ENCODE assay signal across 27 mouse cellular contexts in genomic region chr10:80091527-80091926, GRCm38 (mm10). TPM values are rescaled to one million over a fixed set of nuclear protein-coding genes. Genes with fewer than 3 reads are reported as not detected.
DNase-seq lines count a peak whose midpoint lies in the region; ATAC-seq and TF ChIP-seq lines count a peak whose summit lies in the region.
"Had no signal": no experiment of that assay in that cellular context is flagged by ENCODE, and none has a peak within 500 bp of the region (broad histone marks: within the 10 kb centered on the region; RNA-seq: fewer than 3 reads in every experiment).

No protein-coding gene starts in this region.

- no peak for TF ChIP-seq CTCF in stomach, postnatal 0 days (IDR thresholded peaks at IDR 0.05; ENCODE audit: low read depth)

- H3K4me1 ChIP-seq in heart, embryonic 10.5 days: peaks cover 66% of the 10 kb centered on the region
- 0 out of 2 replicates have a peak, but pooled peaks cover 4% of the 10 kb centered on the region for H3K4me1 ChIP-seq in limb, embryonic 12.5 days (replicated peaks)
- H3K4me1 ChIP-seq in limb, embryonic 10.5 days: peaks cover 13% of the 10 kb centered on the region
- H3K4me1 ChIP-seq in stomach, embryonic 16.5 days (ENCODE audit: control insufficient read depth, insufficient read depth, low read length): peaks cover 16% of the 10 kb centered on the region; the same call in 1 of the 2 replicates
- H3K4me1 ChIP-seq in stomach, postnatal 0 days (replicated peaks; ENCODE audit: control insufficient read depth, insufficient read depth): peaks cover 9% of the 10 kb centered on the region
- H3K4me1 ChIP-seq: embryonic facial prominence, embryonic 12.5 days; forebrain, embryonic 15.5 days; neural tube, embryonic 15.5 days had no signal

- H3K27ac ChIP-seq in heart, embryonic 10.5 days: peak overlapping the region; percentile 23; the same call in 1 of the 2 replicates
- 0 out of 2 replicates have a peak overlapping the region, but pooled peaks have one; percentile 12 for H3K27ac ChIP-seq in limb, embryonic 12.5 days
- no peak overlapping the region for H3K27ac ChIP-seq in limb, embryonic 10.5 days
- peak overlapping the region; percentile 15 for H3K27ac ChIP-seq in stomach, embryonic 16.5 days (ENCODE audit: low read length)
- H3K27ac ChIP-seq in stomach, postnatal 0 days (replicated peaks): no peak overlapping the region; the same call in 1 of the 2 replicates
- H3K27ac ChIP-seq: embryonic facial prominence, embryonic 12.5 days; forebrain, embryonic 15.5 days; heart, embryonic 13.5 days; hindbrain, postnatal 0 days; lung, embryonic 15.5 days; neural tube, embryonic 15.5 days; stomach, embryonic 15.5 days had no signal

- H3K9me3 ChIP-seq in heart, embryonic 10.5 days: no peaks in the 10 kb centered on the region
- no peaks in the 10 kb centered on the region for H3K9me3 ChIP-seq in limb, embryonic 12.5 days
- no peaks in the 10 kb centered on the region for H3K9me3 ChIP-seq in limb, embryonic 10.5 days (replicated peaks)
- H3K9me3 ChIP-seq in stomach, embryonic 16.5 days (replicated peaks; ENCODE audit: control insufficient read depth, low read length): no peaks in the 10 kb centered on the region
- H3K9me3 ChIP-seq in stomach, postnatal 0 days (ENCODE audit: control insufficient read depth, low read length): no peaks in the 10 kb centered on the region
- H3K9me3 ChIP-seq: embryonic facial prominence, embryonic 12.5 days; forebrain, embryonic 15.5 days; G1E; heart, embryonic 13.5 days; lung, embryonic 15.5 days; neural tube, embryonic 15.5 days; stomach, embryonic 15.5 days had no signal

- no peak overlapping the region for H3K9ac ChIP-seq in limb, embryonic 12.5 days (replicated peaks)
- no peak overlapping the region for H3K9ac ChIP-seq in stomach, embryonic 16.5 days (ENCODE audit: low read length)
- H3K9ac ChIP-seq in stomach, postnatal 0 days (ENCODE audit: low read length): no peak overlapping the region; the same call in 1 of the 2 replicates
- H3K9ac ChIP-seq: embryonic facial prominence, embryonic 12.5 days; forebrain, embryonic 15.5 days; lung, embryonic 15.5 days; neural tube, embryonic 15.5 days; stomach, embryonic 15.5 days had no signal

- H3K36me3 ChIP-seq in heart, embryonic 10.5 days: peaks cover 14% of the 10 kb centered on the region
- peaks cover 6% of the 10 kb centered on the region; the same call in 1 of the 2 replicates for H3K36me3 ChIP-seq in limb, embryonic 12.5 days
- H3K36me3 ChIP-seq in limb, embryonic 10.5 days: peaks cover 16% of the 10 kb centered on the region
- H3K36me3 ChIP-seq in stomach, embryonic 16.5 days (ENCODE audit: control insufficient read depth, insufficient read depth, low read length): no peaks in the 10 kb centered on the region
- H3K36me3 ChIP-seq in stomach, postnatal 0 days (ENCODE audit: control insufficient read depth, insufficient read depth, low read length): no peaks in the 10 kb centered on the region
- H3K36me3 ChIP-seq: embryonic facial prominence, embryonic 12.5 days; forebrain, embryonic 15.5 days; lung, embryonic 15.5 days; neural tube, embryonic 15.5 days; stomach, embryonic 15.5 days had no signal

- H3K27me3 ChIP-seq in heart, embryonic 10.5 days (ENCODE audit: insufficient read depth, poor library complexity, severe bottlenecking): no peaks in the 10 kb centered on the region
- H3K27me3 ChIP-seq in limb, embryonic 12.5 days: no peaks in the 10 kb centered on the region
- H3K27me3 ChIP-seq in limb, embryonic 10.5 days (ENCODE audit: low read depth, poor library complexity, severe bottlenecking): no peaks in the 10 kb centered on the region
- no peaks in the 10 kb centered on the region for H3K27me3 ChIP-seq in stomach, embryonic 16.5 days (ENCODE audit: control insufficient read depth, insufficient read depth, low read length)
- H3K27me3 ChIP-seq in stomach, postnatal 0 days (ENCODE audit: control insufficient read depth, insufficient read depth, low read length): no peaks in the 10 kb centered on the region
- H3K27me3 ChIP-seq: CH12.LX; embryonic facial prominence, embryonic 12.5 days; forebrain, embryonic 15.5 days; heart, embryonic 13.5 days; lung, embryonic 15.5 days; neural tube, embryonic 15.5 days; Patski; stomach, embryonic 15.5 days had no signal

- TF ChIP-seq EP300 in stomach, postnatal 0 days (optimal IDR thresholded peaks at IDR 0.05): no peak

- no peak for ATAC-seq in limb, embryonic 12.5 days (ENCODE audit: insufficient number of reproducible peaks, insufficient read depth, low FRiP score, low TSS enrichment, low read depth)
- no peak for ATAC-seq in stomach, embryonic 16.5 days (ENCODE audit: insufficient read depth, low FRiP score)
- ATAC-seq in stomach, postnatal 0 days (ENCODE audit: low FRiP score, low TSS enrichment): no peak
- ATAC-seq: forebrain, embryonic 15.5 days; hindbrain, postnatal 0 days; intestine, embryonic 16.5 days; Patski had no signal

- WGBS in heart, embryonic 10.5 days: 90% methylated on average over 6 of the region's 6 CpGs
- WGBS in limb, embryonic 12.5 days: 95% methylated on average over 6 of the region's 6 CpGs
- WGBS in limb, embryonic 10.5 days: 93% methylated on average over 6 of the region's 6 CpGs
- WGBS in stomach, embryonic 16.5 days: 92% methylated on average over 6 of the region's 6 CpGs
- WGBS in stomach, postnatal 0 days: 81% methylated on average over 6 of the region's 6 CpGs

- intact Hi-C loops in heart, postnatal 14 days (cut with DNase I): no loop called here

- no peak for DNase-seq in heart, embryonic 10.5 days (ENCODE audit: low spot score)
- DNase-seq in heart, postnatal 14 days: no peak
- DNase-seq in limb, embryonic 10.5 days (ENCODE audit: low spot score): no peak
- no peak for DNase-seq in stomach, postnatal 0 days (ENCODE audit: low spot score)
- no peak for DNase-seq in ovary, adult 18-20 months (ENCODE audit: low spot score)
- DNase-seq: adrenal gland, adult 2 months; B cell, adult 2 months; cerebellum, adult 18-20 months; cerebellum, postnatal 14 days; heart, postnatal 36 days; kidney, adult 9 months; kidney, postnatal 36 days; thymus, adult 2 months had no signal

- no peak overlapping the region for H3K4me3 ChIP-seq in heart, embryonic 10.5 days
- no peak overlapping the region for H3K4me3 ChIP-seq in limb, embryonic 12.5 days (replicated peaks)
- H3K4me3 ChIP-seq in limb, embryonic 10.5 days: no peak overlapping the region
- no peak overlapping the region for H3K4me3 ChIP-seq in stomach, embryonic 16.5 days (replicated peaks; ENCODE audit: low read length)
- H3K4me3 ChIP-seq in stomach, postnatal 0 days (ENCODE audit: low read depth, low read length): no peak overlapping the region
- H3K4me3 ChIP-seq: embryonic facial prominence, embryonic 12.5 days; forebrain, embryonic 15.5 days; heart, embryonic 13.5 days; lung, embryonic 15.5 days; neural tube, embryonic 15.5 days; stomach, embryonic 15.5 days had no signal

- no peak overlapping the region for H3K4me2 ChIP-seq in limb, embryonic 12.5 days
- no peak overlapping the region for H3K4me2 ChIP-seq in stomach, embryonic 16.5 days (ENCODE audit: low read depth, low read length)
- no peak overlapping the region for H3K4me2 ChIP-seq in stomach, postnatal 0 days (replicated peaks; ENCODE audit: low read depth)
- H3K4me2 ChIP-seq: embryonic facial prominence, embryonic 12.5 days; forebrain, embryonic 15.5 days; heart, embryonic 13.5 days; lung, embryonic 15.5 days; midbrain, embryonic 11.5 days; neural tube, embryonic 15.5 days; stomach, embryonic 15.5 days had no signal

RNA-seq across cellular contexts. Expression of gene Sbno2, which starts 13.8 kb away (rescaled TPM):
- 14.8 and 15.6 TPM in 2 replicates for polyA plus RNA-seq in heart, embryonic 10.5 days (2016; fragmentation: Nextera tagmentation; extraction: Ambion mirVana)
- 10 to 100 TPM; 13.5 to 14.0 TPM for total RNA-seq in heart, postnatal 14 days (2021)
- polyA plus RNA-seq in limb, embryonic 12.5 days (2016; fragmentation: Nextera tagmentation; extraction: Ambion mirVana): 13.9 and 14.4 TPM in 2 replicates
- polyA plus RNA-seq in limb, embryonic 10.5 days (2016; fragmentation: Nextera tagmentation; extraction: Ambion mirVana): 17.1 and 18.4 TPM in 2 replicates
- 17.2 and 19.0 TPM in 2 replicates for polyA plus RNA-seq in stomach, embryonic 16.5 days (2015; fragmentation: Nextera tagmentation; extraction: Ambion mirVana)
- polyA plus RNA-seq in stomach, postnatal 0 days (2015; fragmentation: Nextera tagmentation; extraction: Ambion mirVana): 10.7 and 11.0 TPM in 2 replicates

RNA-seq across cellular contexts. Expression of gene Stk11, which starts 24.1 kb away (rescaled TPM):
- polyA plus RNA-seq in heart, embryonic 10.5 days (2016; fragmentation: Nextera tagmentation; extraction: Ambion mirVana): 12.4 and 17.8 TPM in 2 replicates
- total RNA-seq in heart, postnatal 14 days (2021): 100 to 1,000 TPM; 105 to 118 TPM
- 16.1 and 18.1 TPM in 2 replicates for polyA plus RNA-seq in limb, embryonic 12.5 days (2016; fragmentation: Nextera tagmentation; extraction: Ambion mirVana)
- polyA plus RNA-seq in limb, embryonic 10.5 days (2016; fragmentation: Nextera tagmentation; extraction: Ambion mirVana): 16.1 and 17.0 TPM in 2 replicates
- 14.5 and 14.8 TPM in 2 replicates for polyA plus RNA-seq in stomach, embryonic 16.5 days (2015; fragmentation: Nextera tagmentation; extraction: Ambion mirVana)
- 10.3 and 11.2 TPM in 2 replicates for polyA plus RNA-seq in stomach, postnatal 0 days (2015; fragmentation: Nextera tagmentation; extraction: Ambion mirVana)

RNA-seq across cellular contexts. Expression of gene Gpx4, which starts 44.6 kb away (rescaled TPM):
- 767 and 797 TPM in 2 replicates for polyA plus RNA-seq in heart, embryonic 10.5 days (2016; fragmentation: Nextera tagmentation; extraction: Ambion mirVana)
- total RNA-seq in heart, postnatal 14 days (2021): 100 to 1,000 TPM; 636 to 681 TPM
- polyA plus RNA-seq in limb, embryonic 12.5 days (2016; fragmentation: Nextera tagmentation; extraction: Ambion mirVana): 463 and 494 TPM in 2 replicates
- 589 and 631 TPM in 2 replicates for polyA plus RNA-seq in limb, embryonic 10.5 days (2016; fragmentation: Nextera tagmentation; extraction: Ambion mirVana)
- polyA plus RNA-seq in stomach, embryonic 16.5 days (2015; fragmentation: Nextera tagmentation; extraction: Ambion mirVana): 445 and 507 TPM in 2 replicates
- 435 and 445 TPM in 2 replicates for polyA plus RNA-seq in stomach, postnatal 0 days (2015; fragmentation: Nextera tagmentation; extraction: Ambion mirVana)

RNA-seq across cellular contexts. Expression of gene Atp5d, which starts 46.9 kb away (rescaled TPM):
- polyA plus RNA-seq in heart, embryonic 10.5 days (2016; fragmentation: Nextera tagmentation; extraction: Ambion mirVana): 689 and 872 TPM in 2 replicates
- 1,000 to 10,000 TPM; 1,168 to 1,183 TPM for total RNA-seq in heart, postnatal 14 days (2021)
- polyA plus RNA-seq in limb, embryonic 12.5 days (2016; fragmentation: Nextera tagmentation; extraction: Ambion mirVana): 460 and 465 TPM in 2 replicates
- 487 and 503 TPM in 2 replicates for polyA plus RNA-seq in limb, embryonic 10.5 days (2016; fragmentation: Nextera tagmentation; extraction: Ambion mirVana)
- polyA plus RNA-seq in stomach, embryonic 16.5 days (2015; fragmentation: Nextera tagmentation; extraction: Ambion mirVana): 536 and 594 TPM in 2 replicates
- polyA plus RNA-seq in stomach, postnatal 0 days (2015; fragmentation: Nextera tagmentation; extraction: Ambion mirVana): 679 and 705 TPM in 2 replicates

RNA-seq across cellular contexts. Expression of gene Cbarp, which starts 49.1 kb away (rescaled TPM):
- polyA plus RNA-seq in heart, embryonic 10.5 days (2016; fragmentation: Nextera tagmentation; extraction: Ambion mirVana): 2.0 and 4.0 TPM in 2 replicates
- 1 to 10 TPM; 3.0 to 3.3 TPM for total RNA-seq in heart, postnatal 14 days (2021)
- 4.9 and 5.6 TPM in 2 replicates for polyA plus RNA-seq in limb, embryonic 12.5 days (2016; fragmentation: Nextera tagmentation; extraction: Ambion mirVana)
- 3.3 and 4.7 TPM in 2 replicates for polyA plus RNA-seq in limb, embryonic 10.5 days (2016; fragmentation: Nextera tagmentation; extraction: Ambion mirVana)
- 3.1 and 3.9 TPM in 2 replicates for polyA plus RNA-seq in stomach, embryonic 16.5 days (2015; fragmentation: Nextera tagmentation; extraction: Ambion mirVana)
- polyA plus RNA-seq in stomach, postnatal 0 days (2015; fragmentation: Nextera tagmentation; extraction: Ambion mirVana): 4.2 and 4.3 TPM in 2 replicates

Comparison
In these comparisons a context has a peak if more than half of its experiments do, and no peak if none do; other contexts are left out.
1. H3K27ac ChIP-seq: peak in heart, embryonic 10.5 days (single experiment), limb, embryonic 12.5 days (single experiment) and stomach, embryonic 16.5 days (single experiment); none in limb, embryonic 10.5 days (single experiment) and stomach, postnatal 0 days (single experiment).